In genomic region chr4:138312105-138312504, GRCm38 (mm10) we compare ENCODE assay signal across 9 mouse cellular contexts. TPM values are rescaled to one million over a fixed set of nuclear protein-coding genes. Genes with fewer than 3 reads are reported as not detected.
"Had no signal": no experiment of that assay in that cellular context is flagged by ENCODE, and none has a peak within 500 bp of the region (broad histone marks: within the 10 kb centered on the region; RNA-seq: fewer than 3 reads in every experiment).

No protein-coding gene starts in this region.

- DNase-seq: right cerebral cortex, adult 18-20 months; right cerebral cortex, postnatal 14 days; right cerebral cortex, postnatal 25 days; thymus, adult 18-20 months had no signal

- H3K4me1 ChIP-seq: neural tube, embryonic 13.5 days had no signal

- H3K27ac ChIP-seq: neural tube, embryonic 13.5 days; neural tube, embryonic 15.5 days; stomach, embryonic 15.5 days; stomach, postnatal 0 days had no signal

- H3K27me3 ChIP-seq: neural tube, embryonic 13.5 days; neural tube, embryonic 15.5 days; stomach, embryonic 15.5 days had no signal

- H3K9me3 ChIP-seq: neural tube, embryonic 13.5 days; neural tube, embryonic 15.5 days; stomach, embryonic 15.5 days had no signal

- H3K4me3 ChIP-seq: neural tube, embryonic 13.5 days; neural tube, embryonic 15.5 days; stomach, embryonic 15.5 days had no signal

RNA-seq across cellular contexts. Expression of gene Cda, which starts 55.7 kb away (rescaled TPM):
- total RNA-seq: neutrophil, adult 5-6 weeks had no signal
